Mouse (Mus musculus) gastrocnemius, adult 2 months (tissue): Measurements from ENCODE around the gene Plcg2. TPM values are rescaled to one million over a fixed set of nuclear protein-coding genes. Genes with fewer than 3 reads are reported as not detected.
A peak's percentile ranks its signal among the peaks of the same experiment; 100 is the strongest.

Experiments
- DNase-seq: peaks from one replicate; pipeline ENCODE4 v3.0.0; 2022
- H3K27ac ChIP-seq: fragments of 200-600 bp; 2 replicates; pipeline ENCODE4 v1.8.1; 2022; ENCODE audit warnings: mild to moderate bottlenecking
- H3K4me3 ChIP-seq: fragments of 200-600 bp; 2 replicates; pipeline ENCODE4 v1.8.1; 2022; ENCODE audit warnings: mild to moderate bottlenecking, moderate library complexity
- CTCF ChIP-seq: fragments of 200-600 bp; IDR thresholded peaks from 2 replicates; pipeline ENCODE4 v1.8.1; 2022; ENCODE audit warnings: antibody characterized with exemption, mild to moderate bottlenecking, moderate library complexity
- intact Hi-C: fragments of 180-260 bp; cut with DNase I; formaldehyde crosslinking; loops from one replicate; pipeline ENCODE4 v1.15.1; 2025
- total RNA-seq, 2 experiments: library from RNA; stranded (reverse); gene quantifications; 2 replicates each; pipeline ENCODE4 v1.2.3; 2021

The Plcg2 gene
- total RNA-seq, 2 experiments from 2014 or later: 0.73 to 0.79 TPM

GRCm38 (mm10) chr8:117537751-117538150 is 39.7 kb downstream of the Plcg2 start:
- no peak for TF ChIP-seq CTCF
- H3K4me3 ChIP-seq: no peak overlapping the region
- intact Hi-C loops: no loop called here
- DNase-seq: no peak
- no peak overlapping the region for H3K27ac ChIP-seq

GRCm38 (mm10) chr8:117542951-117543350 is 44.9 kb downstream of the Plcg2 start:
- no peak overlapping the region for H3K27ac ChIP-seq
- no peak for TF ChIP-seq CTCF
- DNase-seq: no peak
- no peak overlapping the region for H3K4me3 ChIP-seq
- intact Hi-C loops: no loop called here

DNA sequence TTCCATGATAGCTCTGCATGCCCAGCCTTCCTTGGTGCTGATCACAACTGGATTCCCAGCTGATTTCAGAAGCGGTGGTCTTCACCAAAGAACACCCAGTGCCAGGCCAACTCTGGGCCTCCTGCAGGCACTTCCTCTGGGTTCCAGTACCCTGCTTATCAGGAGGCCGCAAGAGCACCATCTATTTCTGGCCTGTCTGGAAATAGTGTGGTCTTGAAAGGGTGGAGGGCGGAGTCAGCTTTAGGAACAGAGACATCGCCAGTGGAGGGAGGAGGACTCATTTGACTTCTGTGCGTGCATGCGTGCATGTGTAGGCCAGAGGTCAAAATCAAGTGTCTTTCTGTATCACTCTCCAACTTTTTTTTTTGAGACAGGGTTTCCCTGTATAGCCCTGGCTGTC is 45.7 kb downstream of the Plcg2 start:
- intact Hi-C loops: no loop called here
- no peak overlapping the region for H3K4me3 ChIP-seq
- TF ChIP-seq CTCF: no peak
- H3K27ac ChIP-seq: no peak overlapping the region
- no peak for DNase-seq

DNA sequence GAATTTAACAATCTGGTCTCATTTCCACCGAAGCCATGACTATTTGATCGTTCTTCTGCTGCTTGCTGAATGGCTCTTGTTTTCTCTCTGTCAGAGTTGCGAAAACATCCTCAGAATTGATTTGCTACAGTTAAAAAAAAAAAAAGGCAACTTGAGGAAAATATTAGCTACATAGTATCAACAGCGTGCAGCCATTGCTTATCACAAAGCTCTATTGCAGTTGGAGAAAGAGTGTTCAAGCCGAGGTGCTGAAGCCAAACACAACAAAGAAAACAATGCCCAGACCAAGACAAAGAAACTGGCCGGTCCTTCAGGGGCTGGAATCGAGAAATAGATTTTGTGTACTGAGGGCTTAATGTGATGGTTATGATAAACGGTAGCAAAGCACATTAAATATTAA is 47.0 kb downstream of the Plcg2 start:
- no peak for DNase-seq
- Histone ChIP-seq H3K4me3 (no peak overlapping the region), H3K27ac (no peak overlapping the region)
- intact Hi-C loops: no loop called here
- TF ChIP-seq CTCF: no peak

DNA sequence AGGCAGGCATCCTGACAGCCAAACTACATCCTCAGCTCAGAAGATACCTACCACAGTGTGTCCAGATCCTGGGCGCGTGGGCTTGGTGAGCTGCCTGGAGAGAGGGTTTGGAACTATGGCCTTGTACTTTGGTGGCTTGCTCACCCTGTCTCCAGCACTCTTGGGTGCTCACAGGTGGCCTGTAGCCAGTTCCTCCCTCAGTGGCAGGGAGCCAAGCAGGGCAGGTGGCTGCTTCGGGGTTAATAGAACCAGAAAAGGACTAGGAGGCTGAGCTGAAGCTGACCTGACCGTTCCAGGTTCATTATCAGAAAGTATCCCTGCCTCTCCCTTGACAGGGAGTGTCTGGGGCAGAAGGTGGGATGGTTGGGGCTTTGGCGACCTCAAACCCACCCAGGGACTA is 48.3 kb downstream of the Plcg2 start:
- intact Hi-C loops: no loop called here
- Histone ChIP-seq H3K27ac (no peak overlapping the region), H3K4me3 (no peak overlapping the region)
- no peak for TF ChIP-seq CTCF
- no peak for DNase-seq

GRCm38 (mm10) chr8:117547945-117548344 is 49.9 kb downstream of the Plcg2 start:
- intact Hi-C loops: no loop called here
- Histone ChIP-seq H3K4me3 (no peak overlapping the region), H3K27ac (no peak overlapping the region)
- DNase-seq: no peak
- TF ChIP-seq CTCF: no peak

DNA sequence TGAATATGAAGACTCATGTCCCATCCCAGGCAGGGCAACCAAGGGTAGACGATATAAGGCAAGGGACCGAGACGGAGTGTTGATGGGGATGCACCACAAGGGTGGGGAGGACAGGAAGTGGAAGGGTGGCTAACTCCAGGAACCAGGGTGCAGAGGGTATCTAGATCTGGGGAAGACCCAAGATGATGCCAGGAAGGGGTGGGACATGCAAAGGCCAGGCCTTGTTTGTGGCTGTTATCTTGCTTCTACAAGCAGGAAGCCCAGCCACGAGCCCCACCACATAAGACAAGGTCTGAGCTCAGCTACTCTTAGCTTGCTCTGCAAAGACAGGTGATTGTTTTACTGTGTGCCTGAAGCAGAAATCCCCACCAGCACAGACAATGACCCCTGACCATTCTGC is 50.4 kb downstream of the Plcg2 start:
- no peak overlapping the region for H3K27ac ChIP-seq
- TF ChIP-seq CTCF: no peak
- no peak overlapping the region for H3K4me3 ChIP-seq
- intact Hi-C loops: no loop called here
- no peak for DNase-seq

DNA sequence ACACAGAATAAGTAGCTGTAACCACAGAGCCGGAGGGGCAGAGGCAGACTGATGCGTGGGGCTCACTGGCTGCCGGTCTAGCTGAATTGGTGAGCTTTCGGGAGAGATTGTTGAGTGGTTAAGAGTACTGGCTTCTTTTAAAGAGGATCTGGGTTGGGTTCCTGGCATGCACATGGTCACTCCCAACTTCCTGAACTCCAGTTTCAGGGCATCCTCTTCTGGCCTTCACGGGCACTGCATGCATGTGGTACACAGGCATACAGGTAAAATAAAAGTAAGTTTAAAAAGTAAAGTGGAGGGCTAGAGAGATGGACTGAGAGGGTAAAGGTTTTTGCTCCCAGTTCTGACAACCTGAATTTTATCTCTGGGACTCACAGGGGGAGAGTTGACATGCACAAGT is 52.4 kb downstream of the Plcg2 start:
- no peak overlapping the region for H3K27ac ChIP-seq
- H3K4me3 ChIP-seq: no peak overlapping the region
- TF ChIP-seq CTCF: no peak; the same call in 1 of the 2 replicates
- no peak for DNase-seq
- intact Hi-C loops: no loop called here

GRCm38 (mm10) chr8:117561014-117561413 is 62.9 kb downstream of the Plcg2 start:
- DNase-seq: no peak
- H3K4me3 ChIP-seq: no peak overlapping the region
- H3K27ac ChIP-seq: no peak overlapping the region
- intact Hi-C loops: no loop called here
- TF ChIP-seq CTCF: no peak

DNA sequence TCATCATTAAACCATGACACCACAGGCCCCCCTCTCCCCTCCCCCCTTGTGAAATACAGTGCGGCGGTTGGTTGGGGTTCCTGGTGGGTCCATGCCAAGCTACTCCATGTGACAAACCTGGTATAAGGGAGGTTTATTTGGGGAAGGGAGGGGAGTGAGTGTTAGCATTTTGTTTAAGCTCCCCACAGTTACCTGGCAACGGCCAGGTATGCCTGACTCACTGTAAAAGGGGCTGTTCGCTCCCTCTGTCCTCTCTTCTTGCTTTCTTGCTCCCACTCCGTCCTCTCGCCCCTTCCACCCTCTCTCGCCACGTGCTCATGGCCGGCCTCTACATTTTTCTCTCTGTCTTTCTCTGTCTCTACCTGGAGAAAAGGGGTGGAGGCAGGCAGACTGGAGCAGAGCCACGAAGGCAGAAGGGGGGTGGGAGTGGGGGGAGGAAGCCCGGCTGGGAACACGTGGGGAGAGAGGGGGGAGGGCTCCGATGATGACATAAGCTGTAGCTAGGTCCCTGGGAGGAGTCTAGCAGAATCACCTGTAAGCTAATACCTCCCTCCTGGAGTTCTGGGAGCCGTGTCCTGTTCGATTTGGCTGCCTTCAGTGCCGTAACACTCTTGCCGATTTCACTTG is 63.8 kb downstream of the Plcg2 start:
- no peak overlapping the region for H3K27ac ChIP-seq
- intact Hi-C loops: no loop called here
- TF ChIP-seq CTCF: no peak
- no peak for DNase-seq
- no peak overlapping the region for H3K4me3 ChIP-seq

DNA sequence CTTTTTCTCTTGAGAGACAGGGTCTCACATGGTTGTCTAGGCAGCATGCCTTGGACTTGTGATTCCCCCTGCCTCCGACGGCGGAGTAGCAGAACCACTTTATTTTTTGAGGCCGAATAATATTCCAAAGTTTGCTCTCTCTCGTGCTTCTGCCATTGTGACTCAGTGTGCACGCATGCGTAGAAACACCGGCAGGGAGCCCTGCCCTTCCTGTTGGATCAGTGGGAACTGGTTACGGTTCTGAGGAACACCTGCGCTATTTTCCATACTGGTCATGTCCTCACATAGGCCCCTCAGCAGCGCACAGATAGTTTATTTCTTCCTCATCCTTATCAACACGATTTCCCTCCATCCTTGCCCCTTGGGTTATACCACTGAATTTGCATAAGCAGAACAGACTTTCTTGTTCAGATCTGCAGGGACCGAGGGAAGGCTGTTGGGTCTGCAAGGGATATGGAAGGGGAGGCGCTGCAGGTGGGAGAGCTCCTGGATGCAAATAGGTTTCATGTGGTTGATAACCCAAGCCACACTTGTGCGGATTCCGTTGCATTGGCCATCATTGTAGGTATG is 64.4 kb downstream of the Plcg2 start:
- Histone ChIP-seq H3K27ac (no peak overlapping the region), H3K4me3 (no peak overlapping the region)
- no peak for TF ChIP-seq CTCF
- intact Hi-C loops: no loop called here
- DNase-seq: no peak

DNA sequence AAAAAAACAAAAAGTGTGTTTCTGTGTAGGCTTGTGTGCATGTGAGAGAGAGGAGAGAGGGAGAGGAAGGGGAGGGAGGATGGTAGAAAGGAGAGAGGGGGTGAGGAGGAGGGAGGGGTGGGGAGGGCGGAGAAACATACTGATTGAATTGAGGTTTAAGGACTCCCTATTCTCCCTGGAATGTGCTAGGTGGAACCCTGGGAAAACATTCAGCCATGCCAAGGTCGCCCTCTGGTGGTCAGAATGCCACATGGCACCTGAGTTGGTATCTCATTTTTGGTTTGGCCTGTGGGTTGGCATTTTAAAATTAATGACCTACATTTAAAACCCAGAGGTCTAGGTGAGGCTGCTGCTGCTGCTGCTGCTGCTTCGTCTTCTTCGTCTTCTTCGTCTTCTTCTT is 71.3 kb downstream of the Plcg2 start:
- intact Hi-C loops: no loop called here
- peak; percentile 69 for DNase-seq
- peak; percentile 90 for TF ChIP-seq CTCF
- no peak overlapping the region for H3K27ac ChIP-seq
- H3K4me3 ChIP-seq: no peak overlapping the region

- TF ChIP-seq CTCF: no peak
- no peak for DNase-seq
- intact Hi-C loops: no loop called here
- H3K27ac ChIP-seq: no peak overlapping the region
- H3K4me3 ChIP-seq: no peak overlapping the region
These were observed 78.2 kb downstream of the Plcg2 start for GRCm38 (mm10) chr8:117576291-117576785.

DNA sequence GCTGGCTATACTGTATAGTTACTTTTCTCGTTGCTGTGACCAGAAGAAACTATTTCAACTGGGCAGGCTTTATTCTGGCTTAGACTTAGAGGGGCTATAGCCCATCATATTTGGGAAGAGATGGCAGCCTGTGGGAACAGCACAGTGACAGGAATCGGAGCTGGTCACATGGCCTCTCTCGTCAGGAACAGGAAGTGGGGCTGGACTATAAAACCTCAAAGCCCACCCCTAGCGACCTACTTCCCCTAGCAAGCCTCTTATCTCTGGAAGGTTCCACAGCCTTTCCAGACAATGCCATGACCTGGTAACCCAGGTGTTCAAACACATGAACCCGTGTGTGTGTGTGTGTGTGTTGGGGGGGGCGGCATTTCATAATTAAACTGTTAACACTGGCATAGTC is 79.0 kb downstream of the Plcg2 start:
- no peak for TF ChIP-seq CTCF
- DNase-seq: no peak
- intact Hi-C loops: no loop called here
- no peak overlapping the region for H3K4me3 ChIP-seq
- no peak overlapping the region for H3K27ac ChIP-seq
